Mouse (Mus musculus) midbrain, embryonic 14.5 days (tissue): Measurements from ENCODE around the gene Camta1. TPM values are rescaled to one million over a fixed set of nuclear protein-coding genes. Genes with fewer than 3 reads are reported as not detected.

Experiments
- ATAC-seq: fragments of 200-750 bp; cut with Nextera tagmentation; 2 replicates; pipeline ENCODE4 v1.8.0; 2017; ENCODE audit warnings: moderate number of reproducible peaks, moderate library complexity; ENCODE audit not compliant: low FRiP score, low TSS enrichment
- DNase-seq: peaks from one replicate; pipeline ENCODE4 v3.0.0-alpha.2; 2015
- H3K27ac ChIP-seq: fragments of 300-500 bp; sonication (generic); replicated peaks from 2 replicates; pipeline ENCODE4 v1.5.1; 2014; ENCODE audit warnings: mild to moderate bottlenecking, low read depth, low read length, moderate library complexity
- H3K27me3 ChIP-seq: fragments of 300-500 bp; sonication (generic); 2 replicates; pipeline ENCODE4 v1.6.1; 2014; ENCODE audit warnings: low read length, control low read depth, mixed read lengths; ENCODE audit not compliant: control insufficient read depth, insufficient read depth
- H3K36me3 ChIP-seq: fragments of 300-500 bp; sonication (generic); 2 replicates; pipeline ENCODE4 v1.6.1; 2014; ENCODE audit warnings: low read length, control low read depth; ENCODE audit not compliant: control insufficient read depth, insufficient read depth
- H3K4me1 ChIP-seq: fragments of 300-500 bp; sonication (generic); 2 replicates; pipeline ENCODE4 v1.6.1; 2014; ENCODE audit warnings: mild to moderate bottlenecking, antibody characterized with exemption, low read length, control low read depth; ENCODE audit not compliant: control insufficient read depth, insufficient read depth
- H3K4me2 ChIP-seq: fragments of 300-500 bp; sonication (generic); 2 replicates; pipeline ENCODE4 v1.6.1; 2014; ENCODE audit warnings: mild to moderate bottlenecking, low read length, moderate library complexity
- H3K4me3 ChIP-seq: fragments of 300-500 bp; sonication (generic); replicated peaks from 2 replicates; pipeline ENCODE4 v1.5.1; 2014; ENCODE audit warnings: low read depth, low read length
- H3K9ac ChIP-seq: fragments of 300-500 bp; sonication (generic); replicated peaks from 2 replicates; pipeline ENCODE4 v1.6.1; 2014; ENCODE audit warnings: mild to moderate bottlenecking, low read length, moderate library complexity
- H3K9me3 ChIP-seq: fragments of 300-500 bp; sonication (generic); 2 replicates; pipeline ENCODE4 v1.6.1; 2016; ENCODE audit warnings: low read length, control low read depth, mixed read lengths; ENCODE audit not compliant: control insufficient read depth
- WGBS: fragments of 180-500 bp; shearing (Covaris S2); extraction: QIAGEN DNeasy Blood & Tissue Kit; methylation state at CpG from one replicate; pipeline ENCODE4 v1.1.7; 2014; 5-methylcytosine and 5-hydroxymethylcytosine counted together
- polyA plus RNA-seq: library from polyadenylated mRNA; unstranded; fragments of >200 nt; fragmentation: Nextera tagmentation; extraction: Ambion mirVana; gene quantifications from 2 replicates; pipeline ENCODE4 v1.2.1, GENCODE M21; 2014

Gene Camta1
- polyA plus RNA-seq, 1 experiment from 2014 or later: 157 TPM

DNA sequence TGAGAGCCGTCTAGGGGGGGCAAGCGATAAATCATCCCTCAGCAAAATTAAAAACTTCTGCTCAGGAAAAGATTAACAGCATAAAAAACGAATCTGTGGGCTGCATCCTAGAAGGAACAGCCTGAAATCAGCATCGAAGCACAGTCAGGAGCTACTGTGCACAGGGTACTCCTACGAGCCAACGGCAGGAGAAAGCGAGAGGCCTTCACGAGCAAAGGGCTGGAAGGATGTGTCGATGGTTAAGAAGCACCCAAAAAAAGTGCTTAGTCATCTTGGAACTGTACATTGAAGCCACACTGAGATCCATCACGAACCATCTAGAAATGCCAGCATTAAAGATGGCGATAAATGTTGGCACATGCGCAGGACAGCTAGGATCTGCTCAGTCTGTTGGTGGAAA is 171.6 kb downstream of the Camta1 start:
- ATAC-seq (no peak), DNase-seq (no peak)
- Histone ChIP-seq H3K4me3 (no peak overlapping the region), H3K27ac (no peak overlapping the region), H3K4me2 (no peak overlapping the region), H3K36me3 (no peaks in the 10 kb centered on the region), H3K4me1 (peaks cover 15% of the 10 kb centered on the region), H3K9ac (no peak overlapping the region), H3K9me3 (no peaks in the 10 kb centered on the region), H3K27me3 (no peaks in the 10 kb centered on the region)
- 93% methylated on average over 12 of the region's 12 CpGs for WGBS

DNA sequence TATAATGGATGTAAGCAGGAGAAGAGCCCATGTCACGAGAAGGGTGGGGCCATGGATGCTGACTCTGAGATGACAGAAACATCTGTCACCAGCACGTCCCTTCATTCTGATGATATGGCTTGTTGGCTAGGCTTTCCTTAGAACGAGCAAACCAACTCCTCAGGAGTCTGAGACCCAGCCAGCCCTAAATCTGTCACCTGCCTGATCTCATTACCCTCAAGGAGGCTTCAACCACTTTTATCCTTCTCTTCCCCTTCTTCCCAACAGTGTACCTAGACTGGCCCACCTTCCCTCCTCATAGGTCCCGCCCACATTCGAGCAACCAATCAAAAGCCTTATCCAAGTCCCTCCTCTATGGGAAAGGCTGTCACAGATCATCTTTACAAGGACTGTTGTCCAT is 173.5 kb downstream of the Camta1 start:
- Histone ChIP-seq H3K9ac (no peak overlapping the region), H3K27me3 (no peaks in the 10 kb centered on the region), H3K4me1 (peaks cover 10% of the 10 kb centered on the region; the same call in 1 of the 2 replicates), H3K27ac (no peak overlapping the region), H3K4me3 (no peak overlapping the region), H3K4me2 (no peak overlapping the region), H3K9me3 (no peaks in the 10 kb centered on the region), H3K36me3 (no peaks in the 10 kb centered on the region)
- ATAC-seq (no peak), DNase-seq (no peak)
- 93% methylated on average over 5 of the region's 5 CpGs for WGBS

DNA sequence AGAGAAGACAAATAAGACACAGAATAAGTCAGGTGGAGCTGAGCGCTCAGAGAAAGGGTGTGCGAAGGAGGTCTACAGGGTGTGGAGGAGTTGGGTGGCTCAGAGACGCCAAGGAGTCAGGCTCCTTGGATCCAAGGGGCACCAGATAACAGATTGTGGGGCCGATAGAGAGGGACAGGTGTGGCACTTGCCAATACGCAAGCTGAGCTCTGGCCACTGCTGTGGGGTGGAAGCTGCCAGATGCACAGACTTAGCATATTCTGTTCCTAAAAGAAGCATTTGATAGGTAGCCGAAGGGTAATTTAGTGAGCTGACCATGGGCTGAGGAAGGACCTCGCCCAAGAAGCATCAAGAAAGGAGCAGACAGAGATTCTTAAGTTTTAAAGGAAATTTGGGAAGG is 177.1 kb downstream of the Camta1 start:
- Histone ChIP-seq H3K9me3 (no peaks in the 10 kb centered on the region), H3K4me3 (no peak overlapping the region), H3K9ac (no peak overlapping the region), H3K36me3 (no peaks in the 10 kb centered on the region), H3K4me2 (no peak overlapping the region), H3K27me3 (no peaks in the 10 kb centered on the region), H3K4me1 (0 out of 2 replicates have a peak, but pooled peaks cover 5% of the 10 kb centered on the region), H3K27ac (no peak overlapping the region)
- no peak for ATAC-seq
- WGBS: 87% methylated on average over 7 of the region's 7 CpGs
- no peak for DNase-seq

DNA sequence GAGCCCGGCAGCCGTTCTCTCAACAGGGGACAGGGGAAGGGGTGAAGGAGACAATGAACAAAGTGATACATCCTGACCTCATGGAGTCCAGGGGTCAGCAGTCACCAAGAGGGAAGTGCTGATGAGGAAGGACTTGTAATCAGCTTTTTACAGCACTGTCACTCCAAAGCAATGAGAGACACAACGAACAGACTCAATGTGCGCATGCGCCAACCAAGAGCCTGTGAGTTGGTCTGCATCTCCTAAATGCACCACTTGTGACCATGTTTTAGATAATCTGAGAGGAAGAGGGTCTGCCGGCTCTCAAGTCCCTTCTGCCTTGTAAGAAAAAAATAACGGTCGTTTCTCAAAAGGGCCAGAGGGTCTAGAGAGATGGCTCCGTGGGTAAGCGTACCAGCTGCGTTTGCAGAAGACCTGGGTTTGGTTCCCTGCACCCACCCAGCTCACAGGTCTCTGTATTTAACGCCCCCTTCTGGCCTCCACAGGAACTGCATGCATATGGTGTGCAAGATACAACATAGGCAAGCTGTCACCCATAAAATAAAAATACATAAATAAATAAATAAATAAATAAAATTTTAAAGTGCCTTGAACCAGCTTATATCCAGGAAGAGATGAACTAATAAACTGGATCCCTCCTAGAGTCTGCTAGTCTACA is 178.7 kb downstream of the Camta1 start:
- DNase-seq (no peak), ATAC-seq (no peak)
- Histone ChIP-seq H3K36me3 (no peaks in the 10 kb centered on the region), H3K27ac (no peak overlapping the region), H3K27me3 (no peaks in the 10 kb centered on the region), H3K9ac (no peak overlapping the region), H3K4me2 (no peak overlapping the region), H3K4me3 (no peak overlapping the region), H3K9me3 (no peaks in the 10 kb centered on the region), H3K4me1 (0 out of 2 replicates have a peak, but pooled peaks cover 5% of the 10 kb centered on the region)
- 82% methylated on average over 12 of the region's 12 CpGs for WGBS

DNA sequence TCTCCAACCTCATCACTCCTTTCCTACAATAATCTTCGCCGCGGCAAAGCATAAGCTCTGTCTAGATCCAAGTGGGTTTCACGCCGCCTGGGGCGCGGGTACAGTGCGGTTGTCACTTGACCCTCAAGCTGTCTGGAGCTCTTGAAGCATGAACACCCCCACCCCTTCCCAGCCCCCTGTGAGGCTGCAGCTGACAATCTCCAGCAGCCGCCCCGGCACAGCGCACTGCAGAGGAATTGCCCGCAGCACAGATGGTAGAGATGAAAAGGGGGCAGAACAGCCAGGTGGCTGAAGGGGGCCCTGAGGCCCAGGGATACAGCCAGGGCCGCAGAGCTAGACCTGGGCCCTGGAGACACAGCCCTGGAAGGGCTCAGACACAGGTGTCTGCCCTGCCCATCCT is 189.2 kb downstream of the Camta1 start:
- ATAC-seq: no peak
- Histone ChIP-seq H3K4me2 (no peak overlapping the region), H3K9me3 (no peaks in the 10 kb centered on the region), H3K4me3 (no peak overlapping the region), H3K27ac (no peak overlapping the region), H3K27me3 (no peaks in the 10 kb centered on the region), H3K36me3 (no peaks in the 10 kb centered on the region), H3K9ac (no peak overlapping the region), H3K4me1 (0 out of 2 replicates have a peak, but pooled peaks cover 4% of the 10 kb centered on the region)
- 75% methylated on average over 13 of the region's 13 CpGs for WGBS
- peak; percentile 31 for DNase-seq

DNA sequence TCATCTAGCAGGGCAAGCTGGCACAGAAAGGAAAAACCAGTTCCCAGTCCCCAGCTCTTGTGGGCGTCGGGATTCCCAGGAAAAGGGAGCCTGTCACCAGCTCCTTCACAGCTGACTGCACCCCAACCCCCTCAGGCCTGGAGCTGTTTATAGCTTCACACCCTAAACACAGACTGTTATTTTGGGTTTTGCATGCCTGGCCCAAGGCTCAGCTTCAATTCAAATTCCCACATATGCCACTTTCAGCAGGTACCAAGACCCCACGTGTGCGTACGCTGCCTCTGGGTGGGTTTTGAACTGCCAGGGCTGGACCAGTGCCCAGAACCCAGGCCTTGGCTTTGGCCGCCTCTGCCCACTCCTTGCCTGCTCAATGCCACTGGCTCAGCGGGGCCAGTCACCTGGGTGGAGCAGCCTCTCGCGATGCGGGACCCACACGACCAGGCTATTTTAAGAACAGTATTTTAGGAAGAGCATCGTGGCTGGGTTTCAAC is 195.2 kb downstream of the Camta1 start:
- Histone ChIP-seq H3K27ac (no peak overlapping the region), H3K27me3 (no peaks in the 10 kb centered on the region), H3K4me2 (no peak overlapping the region), H3K4me3 (no peak overlapping the region), H3K36me3 (no peaks in the 10 kb centered on the region), H3K9ac (no peak overlapping the region), H3K4me1 (no peaks in the 10 kb centered on the region), H3K9me3 (no peaks in the 10 kb centered on the region)
- DNase-seq (no peak), ATAC-seq (no peak)
- 75% methylated on average over 12 of the region's 12 CpGs for WGBS

DNA sequence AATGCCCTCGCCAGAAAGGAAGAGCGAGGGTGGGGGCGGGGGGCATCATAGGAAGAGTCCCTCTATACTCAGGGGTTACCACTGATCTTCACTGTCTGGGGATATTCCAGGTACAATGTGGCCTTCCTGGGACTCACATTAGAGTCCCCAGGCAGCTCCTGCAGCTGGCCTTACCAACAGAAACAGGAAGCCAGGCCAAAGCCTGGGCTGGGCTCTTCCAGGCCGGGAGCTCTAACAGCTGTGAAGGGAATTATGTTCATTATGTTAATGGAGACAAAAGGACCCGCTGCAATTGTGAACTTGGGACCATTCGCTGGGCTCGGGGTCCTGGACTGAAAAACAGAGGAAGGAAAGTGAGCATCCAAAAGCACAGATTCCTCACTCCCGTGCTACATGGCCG is 200.2 kb downstream of the Camta1 start:
- H3K4me2 ChIP-seq: no peak overlapping the region
- 59% methylated on average over 9 of the region's 9 CpGs for WGBS
- H3K36me3 ChIP-seq: no peaks in the 10 kb centered on the region
- H3K4me3 ChIP-seq: no peak overlapping the region
- no peaks in the 10 kb centered on the region for H3K27me3 ChIP-seq
- ATAC-seq: no peak
- no peaks in the 10 kb centered on the region for H3K9me3 ChIP-seq
- 0 out of 2 replicates have a peak, but pooled peaks cover 3% of the 10 kb centered on the region for H3K4me1 ChIP-seq
- no peak for DNase-seq
- H3K27ac ChIP-seq: no peak overlapping the region
- H3K9ac ChIP-seq: no peak overlapping the region

DNA sequence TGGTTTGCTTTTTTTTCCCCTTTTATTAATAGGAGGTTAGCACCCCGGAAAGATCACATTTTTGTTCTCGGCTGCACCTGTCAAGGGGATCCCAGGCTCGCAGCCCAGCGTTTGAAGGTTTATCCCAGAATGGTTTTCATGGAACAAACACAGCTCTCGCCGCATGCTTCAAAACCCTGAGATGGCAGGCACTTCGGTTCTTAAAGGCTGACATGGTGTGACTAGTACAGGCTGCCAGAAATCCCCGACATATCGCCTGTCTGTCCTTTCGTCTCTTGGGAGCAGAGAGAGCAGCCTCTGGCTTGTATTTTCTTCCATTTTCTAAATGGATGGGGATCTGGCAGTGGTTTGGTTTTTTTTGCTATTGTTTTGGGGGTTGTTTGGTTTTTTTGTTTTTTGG is 205.2 kb downstream of the Camta1 start:
- Histone ChIP-seq H3K27ac (no peak overlapping the region; the same call in 1 of the 2 replicates), H3K4me2 (no peak overlapping the region), H3K4me3 (no peak overlapping the region), H3K9ac (no peak overlapping the region; the same call in 1 of the 2 replicates), H3K36me3 (no peaks in the 10 kb centered on the region), H3K27me3 (no peaks in the 10 kb centered on the region), H3K4me1 (peaks cover 22% of the 10 kb centered on the region), H3K9me3 (no peaks in the 10 kb centered on the region)
- ATAC-seq (no peak), DNase-seq (peak; percentile 53)
- WGBS: 56% methylated on average over 10 of the region's 10 CpGs
